Mouse (Mus musculus) CH12.LX (cell line): ENCODE measurements around the gene Ctnna3.

Experiments used
- CHD1 ChIP-seq: IDR thresholded peaks from 2 replicates; pipeline ENCODE4 v1.6.1; 2012; ENCODE audit warnings: low read depth, low read length, improper control_type of control experiment, inconsistent platforms
- GABPA ChIP-seq: IDR thresholded peaks from 2 replicates; pipeline ENCODE4 v1.6.1; 2012; ENCODE audit warnings: low read depth, low read length, improper control_type of control experiment, inconsistent platforms; ENCODE audit not compliant: insufficient replicate concordance
- MXI1 ChIP-seq: IDR thresholded peaks from 2 replicates; pipeline ENCODE4 v1.6.1; 2011; ENCODE audit warnings: mild to moderate bottlenecking, low read depth, low read length, improper control_type of control experiment
- NELFE ChIP-seq: IDR thresholded peaks from 2 replicates; pipeline ENCODE4 v1.6.1; 2011; ENCODE audit warnings: low read depth, low read length, improper control_type of control experiment
- POLR2AphosphoS2 ChIP-seq: IDR thresholded peaks from 2 replicates; pipeline ENCODE4 v1.6.1; 2011; ENCODE audit warnings: low read depth, low read length, improper control_type of control experiment
- RCOR1 ChIP-seq: conservative IDR thresholded peaks from 2 replicates; pipeline ENCODE4 v1.6.1; 2012; ENCODE audit warnings: low read depth, mild to moderate bottlenecking, inconsistent platforms, low read length, improper control_type of control experiment
- UBTF ChIP-seq: IDR thresholded peaks from 2 replicates; pipeline ENCODE4 v1.6.1; 2012; ENCODE audit warnings: low read depth, mild to moderate bottlenecking, inconsistent platforms, low read length, improper control_type of control experiment, moderate library complexity
- USF2 ChIP-seq: conservative IDR thresholded peaks from 2 replicates; pipeline ENCODE4 v1.6.1; 2011; ENCODE audit warnings: low read depth, low read length, improper control_type of control experiment
- ZC3H11A ChIP-seq: IDR thresholded peaks from 2 replicates; pipeline ENCODE4 v1.6.1; 2012; ENCODE audit warnings: low read depth, mild to moderate bottlenecking, inconsistent platforms, low read length, improper control_type of control experiment

DNA sequence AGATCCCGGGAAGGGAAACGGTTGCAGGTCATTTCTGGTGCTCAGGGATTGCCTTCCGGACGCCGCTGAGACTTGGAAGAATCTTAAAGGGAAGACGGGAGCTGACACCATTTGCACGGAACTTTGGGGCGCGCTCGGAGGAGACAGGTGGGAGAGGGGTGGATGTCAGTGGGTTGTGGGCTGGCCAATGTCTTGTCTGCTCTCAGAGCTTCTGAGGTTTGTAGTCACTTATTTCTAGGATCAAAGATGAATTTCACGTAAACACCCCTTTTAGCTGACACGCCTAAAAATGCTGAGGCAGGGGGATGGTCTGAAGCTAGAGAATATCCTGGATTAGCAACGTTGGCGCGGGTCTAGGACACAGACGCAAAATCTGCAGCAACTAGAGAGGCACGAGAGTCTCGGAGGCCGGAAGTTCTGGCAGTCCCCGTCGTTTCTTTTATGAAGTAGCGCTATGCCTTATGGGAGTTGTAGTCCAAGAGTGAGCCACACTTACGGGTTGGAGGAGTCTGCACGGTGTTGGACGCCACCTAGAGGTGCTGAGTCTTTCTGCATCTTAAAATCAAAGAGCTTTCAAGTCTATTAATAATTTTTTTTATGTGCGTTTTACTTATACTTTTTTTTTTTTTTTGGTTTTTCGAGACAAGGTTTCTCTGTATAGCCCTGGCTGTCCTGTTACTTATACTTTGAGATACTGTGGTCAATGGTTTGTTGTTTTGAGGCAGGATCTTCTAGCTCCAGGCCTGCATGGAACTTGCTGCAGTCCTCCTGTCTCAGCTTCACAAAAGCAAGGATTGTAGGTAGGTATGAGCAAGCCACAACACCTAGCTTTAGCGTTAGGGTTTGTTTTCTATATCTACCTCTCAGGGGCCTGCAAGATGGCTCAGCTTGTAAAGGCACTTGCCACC is 47.3 kb upstream of the Ctnna3 start, which contains the start of gene Dnajc12:
- TF ChIP-seq MXI1, result peak; percentile 64; the same call in 1 of the 2 replicates
- TF ChIP-seq USF2, result no peak
- TF ChIP-seq ZC3H11A, result no peak
- peak; percentile 64; the same call in 1 of the 2 replicates for TF ChIP-seq POLR2AphosphoS2
- no peak for TF ChIP-seq UBTF
- TF ChIP-seq CHD1, result no peak
- TF ChIP-seq NELFE, result peak; percentile 86
- TF ChIP-seq GABPA, result peak; percentile 33; the same call in 1 of the 2 replicates
- TF ChIP-seq RCOR1, result no peak
